Mouse (Mus musculus): Measurements from ENCODE around the gene Ifnl3.
A peak's percentile ranks its signal among the peaks of the same experiment; 100 is the strongest.

DNA sequence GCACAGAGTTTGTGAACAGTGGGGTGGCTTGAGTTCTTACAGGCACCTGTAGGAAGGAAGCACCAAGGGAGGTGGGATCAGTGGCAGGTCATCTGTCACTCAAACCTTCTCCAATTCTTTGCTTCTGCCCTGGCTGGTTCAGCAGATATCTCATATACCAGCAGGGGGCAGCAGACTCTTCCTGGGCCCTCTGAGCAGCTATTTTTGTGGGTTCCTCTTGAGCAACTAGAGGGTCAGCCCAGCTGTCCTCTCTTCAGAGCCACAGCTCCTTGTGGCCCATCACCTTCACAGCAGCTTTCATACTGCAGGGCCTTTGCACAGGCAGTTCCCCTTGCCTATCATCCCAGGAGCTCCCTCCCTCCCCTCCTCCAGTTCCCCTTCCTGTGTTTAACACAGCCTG, 45.6 kb downstream of the Ifnl3 start:
- no peak for TF ChIP-seq POLR2A (IDR thresholded peaks at IDR 0.05; ENCODE audit: borderline replicate concordance, control insufficient read depth, low read depth, low read length)
- peak; percentile 69 for TF ChIP-seq CTCF (IDR thresholded peaks at IDR 0.05; ENCODE audit: control insufficient read depth, insufficient read depth, low read length)
